Mouse (Mus musculus): Measurements from ENCODE around the gene Gm45716. TPM values are rescaled to one million over a fixed set of nuclear protein-coding genes. Genes with fewer than 3 reads are reported as not detected.

The Gm45716 gene
- 0.49 and 0.95 TPM in 2 replicates for polyA plus RNA-seq (2012; rRNA removed)
- 2.6 and 2.8 TPM in 2 replicates for polyA plus RNA-seq (2014; fragmentation: Nextera tagmentation; extraction: Ambion mirVana)

DNA sequence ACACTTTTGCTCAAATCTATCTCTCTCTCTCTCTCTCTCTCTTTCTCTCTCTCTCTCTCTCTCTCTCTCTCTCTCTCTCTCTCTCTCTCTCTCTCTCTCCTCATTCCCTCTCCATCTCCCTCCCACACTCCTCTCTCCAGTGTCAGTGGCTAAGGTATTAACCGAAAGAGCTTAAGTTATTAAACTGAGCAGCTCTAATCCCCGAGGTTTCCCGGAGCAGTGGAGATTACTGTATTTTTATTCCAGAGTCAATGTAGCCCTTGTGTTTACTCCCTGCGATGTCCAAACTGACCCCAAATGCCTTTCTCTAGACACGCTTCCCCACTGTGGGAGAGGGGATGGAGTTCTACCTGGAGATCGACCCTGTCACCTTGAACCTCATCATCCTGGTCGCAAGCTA, at the start of gene Gm45716:
TSS of gene Gm45716 (plus strand) at position 243 of the 400 bp plus-strand sequence.
- TF ChIP-seq CTCF (IDR thresholded peaks at IDR 0.05; ENCODE audit: low read depth) (no peak), EP300 (IDR thresholded peaks at IDR 0.05; ENCODE audit: low read depth) (no peak)
- Histone ChIP-seq H3K4me1 (replicated peaks; ENCODE audit: control insufficient read depth in 2 of 2, insufficient read depth in 2 of 2, low read length in 1 of 2) (no peaks in the 10 kb centered on the region), H3K4me3 (ENCODE audit: insufficient read depth in 1 of 2, low read depth in 2 of 2, low read length in 2 of 2) (no peak within 1 kb of the TSS), H3K9ac (replicated peaks) (no peak within 1 kb of the TSS), H3K36me3 (replicated peaks; ENCODE audit: control insufficient read depth, insufficient read depth, low read depth) (no peaks in the 10 kb centered on the region), H3K9me3 (ENCODE audit: control insufficient read depth, low read length) (no peaks in the 10 kb centered on the region), H3K27me3 (ENCODE audit: control insufficient read depth, insufficient read depth, low read length) (no peaks in the 10 kb centered on the region), H3K27ac (no peak within 1 kb of the TSS), H3K4me2 (ENCODE audit: low read depth) (no peak within 1 kb of the TSS)
- no peak for ATAC-seq (ENCODE audit: insufficient read depth)
- DNase-seq (ENCODE audit: low read depth in 3 of 3, low spot score in 3 of 3): no peak
- WGBS (ENCODE audit: insufficient replicate concordance): 73% methylated on average over 7 of the region's 7 CpGs

DNA sequence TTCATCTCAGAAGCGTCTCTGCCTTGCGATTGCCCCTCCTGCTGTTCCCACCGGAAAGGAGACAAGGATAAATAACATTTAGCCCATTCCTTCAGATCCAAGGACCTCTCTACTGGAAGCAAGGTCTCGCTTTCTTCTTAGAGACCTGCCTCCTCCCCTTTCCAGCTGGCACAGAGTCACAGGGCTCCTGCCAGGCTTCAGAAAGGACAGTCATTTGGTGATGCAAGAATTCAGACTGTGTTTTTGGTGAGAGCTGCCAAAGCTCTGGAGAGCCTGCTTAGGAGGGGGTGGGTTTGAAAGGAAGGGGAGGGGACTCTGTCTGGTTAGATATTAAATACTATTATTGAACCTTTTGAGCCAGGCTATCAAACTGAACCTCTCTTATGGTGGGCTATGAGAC, 45.1 kb upstream of the Gm45716 start:
- H3K9ac ChIP-seq (replicated peaks): no peak overlapping the region
- no peaks in the 10 kb centered on the region for H3K36me3 ChIP-seq (replicated peaks; ENCODE audit: control insufficient read depth, insufficient read depth, low read depth)
- H3K27me3 ChIP-seq (ENCODE audit: control insufficient read depth, insufficient read depth, low read length): no peaks in the 10 kb centered on the region
- no peak overlapping the region for H3K4me2 ChIP-seq (ENCODE audit: low read depth)
- no peak for ATAC-seq (ENCODE audit: insufficient read depth)
- WGBS (ENCODE audit: insufficient replicate concordance): 50% methylated on average over 4 of the region's 4 CpGs
- TF ChIP-seq EP300 (IDR thresholded peaks at IDR 0.05; ENCODE audit: low read depth): no peak
- TF ChIP-seq CTCF (IDR thresholded peaks at IDR 0.05; ENCODE audit: low read depth): no peak
- H3K4me3 ChIP-seq (ENCODE audit: insufficient read depth in 1 of 2, low read depth in 2 of 2, low read length in 2 of 2): no peak overlapping the region
- no peaks in the 10 kb centered on the region for H3K9me3 ChIP-seq (ENCODE audit: control insufficient read depth, low read length)
- H3K4me1 ChIP-seq (replicated peaks; ENCODE audit: control insufficient read depth in 2 of 2, insufficient read depth in 2 of 2, low read length in 1 of 2): no peaks in the 10 kb centered on the region
- DNase-seq (ENCODE audit: low read depth in 3 of 3, low spot score in 3 of 3): no peak
- H3K27ac ChIP-seq: no peak overlapping the region

DNA sequence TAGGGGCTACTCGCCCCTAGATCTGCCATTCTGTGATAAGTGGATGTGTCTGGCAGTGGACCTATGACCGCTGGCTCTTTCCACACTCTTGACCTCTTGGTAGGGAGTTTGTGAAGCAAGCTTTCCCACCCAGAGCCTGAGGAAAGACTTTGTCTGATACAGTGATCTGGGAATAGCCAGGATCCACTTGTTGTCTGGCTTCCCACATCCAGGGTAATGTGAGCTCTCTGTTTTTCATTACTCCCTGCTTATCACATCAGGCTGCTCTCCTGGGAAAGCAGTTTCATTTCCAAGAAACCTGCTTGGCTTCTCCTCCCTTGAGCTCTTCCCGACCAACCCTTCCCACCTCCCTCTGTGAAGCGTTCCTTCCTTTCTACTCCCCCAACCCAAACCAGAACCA, 44.5 kb upstream of the Gm45716 start:
- no peak overlapping the region for H3K9ac ChIP-seq (replicated peaks)
- H3K4me1 ChIP-seq (replicated peaks; ENCODE audit: control insufficient read depth in 2 of 2, insufficient read depth in 2 of 2, low read length in 1 of 2): no peaks in the 10 kb centered on the region
- WGBS (ENCODE audit: insufficient replicate concordance): 50% methylated on average over 4 of the region's 4 CpGs
- H3K4me2 ChIP-seq (ENCODE audit: low read depth): no peak overlapping the region
- TF ChIP-seq EP300 (IDR thresholded peaks at IDR 0.05; ENCODE audit: low read depth) (no peak), CTCF (IDR thresholded peaks at IDR 0.05; ENCODE audit: low read depth) (no peak)
- H3K27ac ChIP-seq: no peak overlapping the region
- no peaks in the 10 kb centered on the region for H3K27me3 ChIP-seq (ENCODE audit: control insufficient read depth, insufficient read depth, low read length)
- H3K36me3 ChIP-seq (replicated peaks; ENCODE audit: control insufficient read depth, insufficient read depth, low read depth): no peaks in the 10 kb centered on the region
- H3K9me3 ChIP-seq (ENCODE audit: control insufficient read depth, low read length): no peaks in the 10 kb centered on the region
- ATAC-seq (ENCODE audit: insufficient read depth) (no peak), DNase-seq (ENCODE audit: low read depth in 3 of 3, low spot score in 3 of 3) (no peak)
- H3K4me3 ChIP-seq (ENCODE audit: insufficient read depth in 1 of 2, low read depth in 2 of 2, low read length in 2 of 2): no peak overlapping the region

DNA sequence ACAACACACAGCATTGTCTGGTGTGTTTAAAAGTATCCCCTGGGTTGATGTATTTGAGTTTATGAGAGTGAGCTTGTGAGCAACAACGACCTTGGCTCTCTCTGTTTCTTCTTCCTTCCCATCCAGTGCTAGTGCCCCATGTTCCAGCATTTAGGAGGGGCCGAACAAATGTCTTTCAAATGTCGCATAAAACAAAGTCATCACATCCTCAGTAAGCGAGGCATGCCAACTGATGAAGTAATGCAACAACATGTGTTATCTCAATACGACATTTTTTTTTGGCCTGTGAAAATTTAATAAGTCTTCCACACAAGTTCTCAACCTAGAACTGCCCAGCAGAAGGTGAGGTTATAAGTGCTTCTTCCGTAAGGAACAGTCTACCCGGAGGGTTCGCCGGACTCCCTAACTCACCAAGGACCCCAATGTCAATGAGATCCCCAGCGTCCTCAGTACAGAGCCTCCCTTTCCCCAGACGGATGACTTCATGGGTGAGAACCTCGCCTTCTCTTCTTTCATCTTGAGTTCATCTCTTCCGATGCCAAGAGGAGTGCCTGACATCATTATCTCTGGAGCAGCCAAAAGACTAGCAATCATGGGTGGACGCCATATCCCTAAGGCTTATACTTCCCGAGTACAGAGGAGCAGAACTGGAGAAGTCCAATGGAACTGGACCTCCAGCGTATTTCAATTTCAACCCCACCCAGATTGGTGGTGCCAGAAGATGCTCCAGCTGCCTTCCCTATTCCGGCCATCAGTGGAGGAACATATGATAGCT, 41.2 kb upstream of the Gm45716 start:
- Histone ChIP-seq H3K27me3 (ENCODE audit: control insufficient read depth, insufficient read depth, low read length) (no peaks in the 10 kb centered on the region), H3K4me3 (ENCODE audit: insufficient read depth in 1 of 2, low read depth in 2 of 2, low read length in 2 of 2) (no peak overlapping the region), H3K9ac (replicated peaks) (no peak overlapping the region), H3K4me1 (replicated peaks; ENCODE audit: control insufficient read depth in 2 of 2, insufficient read depth in 2 of 2, low read length in 1 of 2) (no peaks in the 10 kb centered on the region), H3K9me3 (ENCODE audit: control insufficient read depth, low read length) (no peaks in the 10 kb centered on the region), H3K27ac (no peak overlapping the region), H3K4me2 (ENCODE audit: low read depth) (no peak overlapping the region), H3K36me3 (replicated peaks; ENCODE audit: control insufficient read depth, insufficient read depth, low read depth) (no peaks in the 10 kb centered on the region)
- TF ChIP-seq CTCF (IDR thresholded peaks at IDR 0.05; ENCODE audit: low read depth) (no peak), EP300 (IDR thresholded peaks at IDR 0.05; ENCODE audit: low read depth) (no peak)
- DNase-seq (ENCODE audit: low read depth in 3 of 3, low spot score in 3 of 3) (no peak), ATAC-seq (ENCODE audit: insufficient read depth) (no peak)
- 70% methylated on average over 17 of the region's 17 CpGs for whole genome bisulfite sequencing (ENCODE audit: insufficient replicate concordance)

DNA sequence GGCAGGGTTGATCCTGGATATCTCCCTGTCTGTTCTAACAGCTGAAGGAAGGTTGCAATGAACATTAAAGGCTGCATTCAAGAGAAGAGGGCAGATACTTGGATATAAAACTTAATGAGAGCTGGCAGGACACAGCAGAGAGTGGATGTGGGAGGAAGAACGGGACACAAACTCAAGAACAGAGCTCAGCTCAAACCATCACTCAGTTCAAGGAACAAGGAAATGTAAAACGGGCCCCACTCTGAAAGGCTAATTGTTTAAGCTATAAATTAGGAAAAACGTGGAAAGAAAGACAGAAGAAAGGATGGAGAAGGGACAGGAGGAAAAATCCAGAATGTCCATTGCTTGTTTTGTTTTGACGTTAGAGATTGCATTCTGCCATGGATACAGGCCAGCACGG, 32.4 kb upstream of the Gm45716 start:
- H3K4me2 ChIP-seq (ENCODE audit: low read depth): no peak overlapping the region
- no peak for ATAC-seq (ENCODE audit: insufficient read depth)
- no peak for DNase-seq (ENCODE audit: low read depth in 3 of 3, low spot score in 3 of 3)
- no peaks in the 10 kb centered on the region for H3K27me3 ChIP-seq (ENCODE audit: control insufficient read depth, insufficient read depth, low read length)
- 46% methylated on average over 5 of the region's 5 CpGs for whole genome bisulfite sequencing (ENCODE audit: insufficient replicate concordance)
- H3K27ac ChIP-seq: no peak overlapping the region
- H3K4me3 ChIP-seq (ENCODE audit: insufficient read depth in 1 of 2, low read depth in 2 of 2, low read length in 2 of 2): no peak overlapping the region
- no peaks in the 10 kb centered on the region for H3K4me1 ChIP-seq (replicated peaks; ENCODE audit: control insufficient read depth in 2 of 2, insufficient read depth in 2 of 2, low read length in 1 of 2)
- TF ChIP-seq CTCF (IDR thresholded peaks at IDR 0.05; ENCODE audit: low read depth) (no peak), EP300 (IDR thresholded peaks at IDR 0.05; ENCODE audit: low read depth) (no peak)
- H3K9me3 ChIP-seq (ENCODE audit: control insufficient read depth, low read length): no peaks in the 10 kb centered on the region
- H3K36me3 ChIP-seq (replicated peaks; ENCODE audit: control insufficient read depth, insufficient read depth, low read depth): no peaks in the 10 kb centered on the region
- no peak overlapping the region for H3K9ac ChIP-seq (replicated peaks)

Data from liver, embryonic 14.5 days (tissue).